11 mouse cellular contexts compared by ENCODE assay signal in the genomic region with DNA sequence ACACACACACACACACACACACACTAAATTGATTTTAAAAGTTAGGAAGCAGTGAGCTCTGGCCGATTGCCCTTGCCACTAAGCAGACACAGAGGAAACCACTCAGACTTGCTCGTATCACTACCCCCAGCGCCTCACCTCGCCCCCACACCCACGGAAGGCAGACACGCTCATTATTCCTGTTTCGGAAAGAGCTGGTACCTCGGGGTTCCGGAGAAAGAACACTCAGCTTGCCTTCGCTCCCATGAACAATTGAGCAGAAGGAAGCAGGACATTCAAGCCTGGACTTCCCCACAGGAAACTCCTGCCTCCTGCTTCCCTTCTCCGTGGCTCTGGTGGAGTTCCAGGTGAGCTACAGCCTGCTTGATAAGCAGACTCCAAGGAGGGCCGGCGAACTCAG.
DNase-seq lines count a peak whose midpoint lies in the region; ATAC-seq lines count a peak whose summit lies in the region.
"Had no signal": no experiment of that assay in that cellular context is flagged by ENCODE, and none has a peak within 500 bp of the region (broad histone marks: within the 10 kb centered on the region; RNA-seq: fewer than 3 reads in every experiment).

No protein-coding gene starts in this region.

- H3K4me1 ChIP-seq in lung, embryonic 15.5 days: peaks cover 9% of the 10 kb centered on the region
- H3K4me1 ChIP-seq in brown adipose tissue, adult 24 weeks (ENCODE audit: control insufficient read depth, insufficient read depth, insufficient read length, low read length): peaks cover 12% of the 10 kb centered on the region
- H3K4me1 ChIP-seq: hindbrain, embryonic 12.5 days had no signal

- no peaks in the 10 kb centered on the region for H3K36me3 ChIP-seq in lung, embryonic 15.5 days
- H3K36me3 ChIP-seq: hindbrain, embryonic 12.5 days had no signal

- intact Hi-C loops in heart, postnatal 10 days (cut with DNase I): no loop called here

- 55% methylated on average over 13 of the region's 13 CpGs for WGBS in lung, embryonic 15.5 days

- peak; percentile 35; the same call in 1 of the 2 replicates for ATAC-seq in lung, embryonic 15.5 days (ENCODE audit: borderline replicate concordance, extremely low read depth, low FRiP score, low TSS enrichment)

- peak overlapping the region; percentile 63 for H3K27ac ChIP-seq in lung, embryonic 15.5 days
- peak overlapping the region; percentile 31; the same call in 1 of the 2 replicates for H3K27ac ChIP-seq in brown adipose tissue, adult 24 weeks (replicated peaks; ENCODE audit: low read depth, low read length)
- H3K27ac ChIP-seq: hindbrain, embryonic 12.5 days had no signal

- H3K9me3 ChIP-seq in lung, embryonic 15.5 days: no peaks in the 10 kb centered on the region
- H3K9me3 ChIP-seq: hindbrain, embryonic 12.5 days had no signal

- H3K4me2 ChIP-seq in lung, embryonic 15.5 days: no peak overlapping the region
- H3K4me2 ChIP-seq: hindbrain, embryonic 12.5 days had no signal

- no peak overlapping the region for H3K9ac ChIP-seq in lung, embryonic 15.5 days
- H3K9ac ChIP-seq: hindbrain, embryonic 12.5 days had no signal

- H3K27me3 ChIP-seq in lung, embryonic 15.5 days: no peaks in the 10 kb centered on the region
- H3K27me3 ChIP-seq: hindbrain, embryonic 12.5 days had no signal

- H3K4me3 ChIP-seq in lung, embryonic 15.5 days: no peak overlapping the region
- H3K4me3 ChIP-seq in brown adipose tissue, adult 24 weeks (ENCODE audit: insufficient read depth, low read depth, low read length): no peak overlapping the region
- H3K4me3 ChIP-seq: hindbrain, embryonic 12.5 days had no signal

- DNase-seq in lung, postnatal 25 days (ENCODE audit: low spot score): no peak
- peak; percentile 32 to 44 for DNase-seq in heart, postnatal 10 days
- DNase-seq in kidney, postnatal 36 days: peak; percentile 57 to 61
- DNase-seq in layer of hippocampus, postnatal 25 days (ENCODE audit: extremely low spot score in 1 of 2, low spot score in 1 of 2): no peak
- DNase-seq in right cerebral cortex, postnatal 4 days: no peak
- DNase-seq in right cerebral cortex, adult 18-20 months: no peak
- DNase-seq: spleen, adult 18-20 months; thymus, postnatal 4 days had no signal

Comparison
In these comparisons a context has a peak if more than half of its experiments do, and no peak if none do; other contexts are left out.
1. DNase-seq: peak in heart, postnatal 10 days (2 of 2) and kidney, postnatal 36 days (2 of 2); none in lung, postnatal 25 days (single experiment), layer of hippocampus, postnatal 25 days (0 of 2), right cerebral cortex, postnatal 4 days (single experiment) and right cerebral cortex, adult 18-20 months (single experiment).